ENCODE assay signal across 8 mouse cellular contexts in genomic region chr15:60823620-60823869, GRCm38 (mm10). TPM values are rescaled to one million over a fixed set of nuclear protein-coding genes. Genes with fewer than 3 reads are reported as not detected.
DNase-seq lines count a peak whose midpoint lies in the region; ATAC-seq and TF ChIP-seq lines count a peak whose summit lies in the region.

No protein-coding gene starts in this region.

- no peak for TF ChIP-seq CTCF in bone marrow, adult 2 months (IDR thresholded peaks at IDR 0.05; ENCODE audit: control insufficient read depth, insufficient read depth, low read length)
- no peak for TF ChIP-seq CTCF in intestine, postnatal 0 days (IDR thresholded peaks at IDR 0.05; ENCODE audit: low read depth)

- H3K27me3 ChIP-seq in forebrain, embryonic 16.5 days (replicated peaks; ENCODE audit: control insufficient read depth, insufficient read depth, low read length): no peaks in the 10 kb centered on the region
- no peaks in the 10 kb centered on the region for H3K27me3 ChIP-seq in intestine, postnatal 0 days (replicated peaks; ENCODE audit: control insufficient read depth, insufficient read depth, low read length)
- H3K27me3 ChIP-seq in midbrain, embryonic 13.5 days: peaks cover 10% of the 10 kb centered on the region; the same call in 1 of the 2 replicates

- 2% methylated on average over 24 of the region's 24 CpGs for WGBS in bone marrow, adult 2 months
- under 1% methylated on average over 24 of the region's 24 CpGs for whole genome bisulfite sequencing in forebrain, embryonic 16.5 days
- WGBS in intestine, postnatal 0 days: under 1% methylated on average over 24 of the region's 24 CpGs
- WGBS in midbrain, embryonic 13.5 days: under 1% methylated on average over 24 of the region's 24 CpGs

- ATAC-seq in forebrain, embryonic 16.5 days: no peak; the same call in 1 of the 2 replicates
- ATAC-seq in intestine, postnatal 0 days: no peak
- no peak; the same call in 1 of the 2 replicates for ATAC-seq in midbrain, embryonic 13.5 days
- ATAC-seq in erythroid progenitor cell, adult 5-6 weeks (replicated peaks; ENCODE audit: low FRiP score, poor library complexity, severe bottlenecking): no peak

- H3K9ac ChIP-seq in forebrain, embryonic 16.5 days (replicated peaks; ENCODE audit: low read depth, low read length): peak overlapping the region; percentile 73
- peak overlapping the region; percentile 94 for H3K9ac ChIP-seq in intestine, postnatal 0 days (ENCODE audit: low read depth, low read length)
- peak overlapping the region; percentile 76 for H3K9ac ChIP-seq in midbrain, embryonic 13.5 days (replicated peaks)

- TF ChIP-seq POLR2A in bone marrow, adult 2 months (IDR thresholded peaks at IDR 0.05; ENCODE audit: borderline replicate concordance, control insufficient read depth, low read depth, low read length): no peak

- H3K4me2 ChIP-seq in forebrain, embryonic 16.5 days (ENCODE audit: low read length): peak overlapping the region; percentile 100
- H3K4me2 ChIP-seq in intestine, postnatal 0 days (replicated peaks; ENCODE audit: low read depth): peak overlapping the region; percentile 89
- peak overlapping the region; percentile 100 for H3K4me2 ChIP-seq in midbrain, embryonic 13.5 days (replicated peaks)

- H3K4me3 ChIP-seq in bone marrow, adult 2 months (replicated peaks; ENCODE audit: control insufficient read depth, low read depth, low read length): peak overlapping the region; percentile 77
- peak overlapping the region; percentile 76 for H3K4me3 ChIP-seq in forebrain, embryonic 16.5 days (replicated peaks; ENCODE audit: low read length)
- peak overlapping the region; percentile 84 for H3K4me3 ChIP-seq in intestine, postnatal 0 days (ENCODE audit: low read depth, low read length)
- H3K4me3 ChIP-seq in midbrain, embryonic 13.5 days (replicated peaks): peak overlapping the region; percentile 71

- H3K4me1 ChIP-seq in bone marrow, adult 2 months (ENCODE audit: control insufficient read depth, insufficient read depth, low read length): peaks cover 2% of the 10 kb centered on the region; the same call in 1 of the 2 replicates
- peaks cover 19% of the 10 kb centered on the region for H3K4me1 ChIP-seq in forebrain, embryonic 16.5 days (replicated peaks; ENCODE audit: control insufficient read depth, insufficient read depth, low read length)
- H3K4me1 ChIP-seq in intestine, postnatal 0 days (replicated peaks; ENCODE audit: control insufficient read depth, insufficient read depth, low read length): no peaks in the 10 kb centered on the region
- H3K4me1 ChIP-seq in midbrain, embryonic 13.5 days (replicated peaks): peaks cover 27% of the 10 kb centered on the region

- peak overlapping the region; percentile 54 for H3K27ac ChIP-seq in bone marrow, adult 2 months (ENCODE audit: control insufficient read depth, insufficient read depth, low read depth, low read length, poor library complexity)
- peak overlapping the region; percentile 81 for H3K27ac ChIP-seq in forebrain, embryonic 16.5 days (ENCODE audit: low read length)
- H3K27ac ChIP-seq in intestine, postnatal 0 days (ENCODE audit: low read depth, low read length): peak overlapping the region; percentile 99
- peak overlapping the region; percentile 55; the same call in 1 of the 2 replicates for H3K27ac ChIP-seq in midbrain, embryonic 13.5 days

- DNase-seq in layer of hippocampus, adult 9-11 months: peak; percentile 7
- no peak for DNase-seq in layer of hippocampus, postnatal 36 days
- DNase-seq in MN1 (ENCODE audit: low spot score): no peak

- no peaks in the 10 kb centered on the region for H3K9me3 ChIP-seq in forebrain, embryonic 16.5 days (ENCODE audit: control insufficient read depth, low read length)
- no peaks in the 10 kb centered on the region for H3K9me3 ChIP-seq in intestine, postnatal 0 days (ENCODE audit: control insufficient read depth)
- no peaks in the 10 kb centered on the region for H3K9me3 ChIP-seq in midbrain, embryonic 13.5 days

- H3K36me3 ChIP-seq in forebrain, embryonic 16.5 days (ENCODE audit: control insufficient read depth, insufficient read depth): no peaks in the 10 kb centered on the region
- peaks cover 2% of the 10 kb centered on the region; the same call in 1 of the 2 replicates for H3K36me3 ChIP-seq in intestine, postnatal 0 days (ENCODE audit: control insufficient read depth, insufficient read depth)
- no peaks in the 10 kb centered on the region for H3K36me3 ChIP-seq in midbrain, embryonic 13.5 days

RNA-seq across cellular contexts. Expression of gene Fam84b, which starts 30.0 kb away (rescaled TPM):
- total RNA-seq in layer of hippocampus, postnatal 36 days (2021): 10 to 100 TPM; 13.8 to 15.1 TPM
- polyA plus RNA-seq in bone marrow, adult 2 months (2011; ENCODE audit: insufficient read depth, insufficient read length, low replicate concordance, missing spikeins): 0.92 and 1.8 TPM in 2 replicates
- polyA plus RNA-seq in forebrain, embryonic 16.5 days (2015; fragmentation: Nextera tagmentation; extraction: Ambion mirVana): 11.5 and 13.9 TPM in 2 replicates
- polyA plus RNA-seq in intestine, postnatal 0 days (2015; fragmentation: Nextera tagmentation; extraction: Ambion mirVana): 71.9 and 82.4 TPM in 2 replicates
- 6.3 and 6.5 TPM in 2 replicates for polyA plus RNA-seq in midbrain, embryonic 13.5 days (2015; fragmentation: Nextera tagmentation; extraction: Ambion mirVana)
- total RNA-seq in erythroid progenitor cell, adult 5-6 weeks (2015; ENCODE audit: low replicate concordance): 1.4 TPM in 1 of 2 replicates, not detected in the other
- 0.61 and 0.77 TPM in 2 replicates for total RNA-seq in erythroid progenitor cell, adult 5-6 weeks (2017; ENCODE audit: low replicate concordance)
